Mouse (Mus musculus) liver, adult (tissue): ENCODE measurements around the gene Figla.

Experiments used
- GATA4 ChIP-seq: IDR thresholded peaks from 2 replicates; pipeline ENCODE4 v1.6.1; 2014; ENCODE audit warnings: mild to moderate bottlenecking, low read length; ENCODE audit not compliant: insufficient replicate concordance

Figla gene

DNA sequence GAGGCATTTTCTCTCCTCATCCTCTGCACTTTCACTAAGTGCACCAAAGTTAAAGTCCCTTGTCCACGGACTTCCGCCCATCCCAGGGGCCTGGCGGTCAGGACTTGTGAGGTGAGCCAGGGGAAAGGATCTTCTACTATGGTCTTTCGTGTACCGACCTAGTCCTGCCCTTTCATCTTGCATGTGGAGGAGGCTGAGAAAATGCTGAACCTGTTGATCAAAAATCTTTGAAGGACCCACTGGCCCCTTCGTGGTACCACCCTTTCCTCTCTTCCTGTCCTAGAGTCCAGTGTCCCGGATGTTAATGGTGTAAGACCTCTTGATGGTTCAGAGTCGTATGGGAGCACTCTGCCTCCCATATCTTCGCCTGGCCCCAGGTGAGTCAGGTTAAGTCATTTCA, at the start of gene Figla:
Figla (plus strand) TSS at position 301 of the 400 bp plus-strand sequence.
- TF ChIP-seq GATA4, result no peak

DNA sequence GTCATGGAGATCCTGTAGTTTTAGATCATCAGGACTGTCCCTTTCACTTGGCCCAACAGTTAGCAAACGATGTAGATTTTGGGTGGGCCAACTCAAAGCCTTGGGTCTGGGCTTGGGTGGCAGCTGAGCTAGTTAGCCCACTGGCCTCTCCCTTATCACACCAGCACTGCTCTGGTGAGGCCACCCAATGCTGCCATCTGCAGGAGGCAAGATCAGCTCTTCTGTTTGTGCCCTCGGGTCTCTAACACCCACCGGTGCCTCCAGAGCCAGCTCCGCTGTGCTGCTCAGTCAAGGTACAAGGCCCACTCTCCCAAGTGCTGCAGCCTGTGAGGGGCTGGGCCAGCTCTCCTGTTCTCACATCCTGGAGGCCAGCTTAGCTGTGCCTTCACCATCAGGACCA, 49.3 kb upstream of the Figla start:
- no peak for TF ChIP-seq GATA4

DNA sequence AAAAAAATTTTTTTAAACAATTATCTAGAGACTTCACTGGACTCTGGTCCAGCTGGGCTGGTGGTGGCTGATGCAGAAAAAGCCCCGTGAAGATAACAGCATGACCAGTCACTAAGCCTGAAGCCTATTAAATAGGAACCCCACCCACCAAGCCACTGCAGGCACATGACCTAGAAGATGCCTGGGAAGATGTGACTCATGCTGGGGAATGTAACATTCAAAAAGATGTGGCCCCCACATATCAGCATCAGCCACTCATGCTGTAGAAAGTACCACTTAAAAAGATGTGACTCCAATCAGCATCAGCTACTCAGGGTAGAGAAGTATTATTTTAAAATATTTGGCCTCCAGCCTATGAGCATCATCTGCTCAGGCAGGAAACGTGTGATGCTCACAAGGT, 46.1 kb upstream of the Figla start:
- TF ChIP-seq GATA4, result no peak

DNA sequence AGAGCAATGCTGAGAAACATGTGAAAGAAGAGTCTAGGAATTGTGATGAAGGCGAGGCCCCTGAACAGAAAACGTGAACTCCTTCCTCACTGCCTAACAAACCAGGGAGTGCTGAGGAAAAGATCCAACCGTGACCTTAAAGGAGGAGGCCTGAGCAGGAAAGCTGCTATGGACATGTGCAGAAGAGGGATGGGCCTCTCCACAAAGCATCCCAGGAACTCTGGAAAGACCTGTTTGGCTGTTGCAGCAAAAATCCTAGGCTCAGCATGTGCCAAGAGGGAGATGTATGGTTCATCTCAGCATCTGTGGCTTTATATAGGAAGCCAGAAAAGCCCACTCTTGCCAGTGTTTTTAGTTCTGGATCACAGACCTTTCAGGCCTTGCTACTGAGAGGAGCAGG, 43.3 kb upstream of the Figla start:
- no peak for TF ChIP-seq GATA4

DNA sequence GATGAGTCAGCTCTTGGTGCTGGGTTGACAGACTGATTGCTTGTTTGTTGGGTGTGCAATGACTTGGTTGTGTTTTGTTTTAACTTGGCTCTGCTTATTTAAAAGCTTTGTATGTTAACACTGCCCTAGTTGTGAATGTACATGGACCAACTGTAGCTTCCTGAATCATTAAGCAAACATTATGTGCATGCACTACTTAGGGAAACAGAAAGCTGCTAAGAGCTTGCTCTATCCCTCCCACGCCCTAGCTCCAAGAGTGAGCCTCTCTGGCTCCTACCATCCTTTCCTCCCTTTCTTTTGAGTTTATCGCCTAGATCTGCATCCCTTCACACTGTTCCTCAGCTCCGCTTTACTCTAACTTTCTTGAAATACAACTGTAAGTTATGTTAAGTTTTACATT, 42.6 kb upstream of the Figla start:
- no peak for TF ChIP-seq GATA4

DNA sequence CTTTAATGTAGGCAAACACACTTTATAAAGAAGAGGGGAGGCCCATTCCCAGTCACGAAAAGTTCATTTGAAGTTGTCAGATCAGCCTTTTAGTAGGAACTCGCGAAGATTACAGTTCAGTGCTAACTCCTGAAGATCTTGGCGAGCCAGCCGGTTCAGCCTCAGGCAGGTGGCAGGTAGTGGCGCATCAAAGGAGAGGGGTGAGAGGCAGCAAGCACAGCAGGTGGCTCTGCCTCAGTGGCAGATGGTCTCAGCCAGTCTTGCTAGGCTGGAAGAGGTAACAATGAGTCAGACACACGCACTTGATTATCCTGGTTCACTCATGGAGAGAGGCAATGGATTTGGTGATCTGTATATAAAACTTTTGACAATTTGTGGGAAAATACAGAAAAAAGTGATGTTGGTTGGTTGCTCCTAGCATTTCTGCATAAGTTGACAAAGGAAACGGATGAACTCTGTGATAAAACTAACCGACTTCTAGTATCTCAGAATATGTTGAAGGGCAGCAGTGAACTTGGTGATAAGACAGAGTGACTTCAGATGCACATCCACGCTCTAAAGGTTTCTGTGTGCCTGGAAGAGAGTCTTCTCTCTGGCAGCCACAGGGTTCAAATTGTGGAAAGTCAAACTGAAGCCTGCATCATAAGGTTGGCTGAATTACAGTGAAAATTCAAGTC, 40.9 kb upstream of the Figla start:
- no peak for TF ChIP-seq GATA4

DNA sequence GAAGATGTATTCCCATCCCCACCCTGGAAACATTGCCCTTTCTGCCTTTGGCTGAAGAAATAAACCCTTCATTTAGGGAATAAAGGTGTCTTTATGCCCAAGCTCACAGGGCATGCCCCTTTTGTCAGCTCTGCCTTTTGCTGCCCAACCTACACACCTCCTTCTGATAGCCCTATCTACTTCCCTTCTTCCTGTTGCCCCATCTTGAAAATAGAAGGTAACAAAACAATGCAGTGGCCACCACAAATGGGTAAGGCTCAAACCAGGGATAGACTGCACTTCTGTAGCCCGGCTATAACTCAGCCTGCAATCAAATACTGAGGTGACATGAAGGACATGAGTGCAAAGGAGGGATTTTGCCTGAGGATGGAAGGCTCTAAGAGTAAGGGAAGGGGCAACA, 40.2 kb upstream of the Figla start:
- TF ChIP-seq GATA4, result no peak

DNA sequence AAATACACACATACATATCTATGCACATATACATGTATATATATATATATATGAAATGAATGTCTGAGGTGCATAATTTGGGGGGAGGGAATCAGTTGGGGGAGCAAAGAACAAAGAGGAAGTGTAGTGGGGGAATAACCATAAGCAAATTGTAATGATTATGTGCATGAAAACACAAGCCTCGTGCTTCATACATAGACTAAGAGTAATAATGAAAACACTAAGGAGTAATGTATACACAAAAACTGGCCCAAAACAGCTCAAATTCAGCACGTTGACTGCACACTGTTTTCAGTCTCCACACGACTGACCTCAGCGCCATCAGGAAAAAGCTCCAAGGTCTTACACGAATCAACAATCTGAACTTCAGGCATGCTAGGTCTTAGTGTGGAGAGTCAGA, 39.7 kb upstream of the Figla start:
- TF ChIP-seq GATA4, result no peak

DNA sequence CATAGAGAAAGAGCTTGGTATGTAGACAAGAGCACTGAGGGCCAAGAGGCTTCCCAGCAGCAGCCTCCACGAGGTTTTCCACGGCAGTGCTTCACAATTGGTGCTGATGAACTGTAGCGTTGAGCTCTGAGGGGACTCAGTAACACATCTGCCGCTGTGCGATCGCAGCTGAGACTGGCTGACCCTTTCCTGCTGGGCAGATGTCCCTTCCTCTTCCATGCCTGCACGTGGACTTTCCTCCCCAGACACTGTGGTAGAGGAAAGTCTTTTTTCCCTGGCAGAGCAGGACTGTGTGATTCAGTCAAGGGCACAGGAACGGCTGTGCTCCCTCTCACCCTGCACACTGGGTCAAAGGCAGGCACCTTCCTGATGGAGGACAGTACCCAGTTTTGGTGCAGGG, 31.6 kb upstream of the Figla start:
- no peak for TF ChIP-seq GATA4

DNA sequence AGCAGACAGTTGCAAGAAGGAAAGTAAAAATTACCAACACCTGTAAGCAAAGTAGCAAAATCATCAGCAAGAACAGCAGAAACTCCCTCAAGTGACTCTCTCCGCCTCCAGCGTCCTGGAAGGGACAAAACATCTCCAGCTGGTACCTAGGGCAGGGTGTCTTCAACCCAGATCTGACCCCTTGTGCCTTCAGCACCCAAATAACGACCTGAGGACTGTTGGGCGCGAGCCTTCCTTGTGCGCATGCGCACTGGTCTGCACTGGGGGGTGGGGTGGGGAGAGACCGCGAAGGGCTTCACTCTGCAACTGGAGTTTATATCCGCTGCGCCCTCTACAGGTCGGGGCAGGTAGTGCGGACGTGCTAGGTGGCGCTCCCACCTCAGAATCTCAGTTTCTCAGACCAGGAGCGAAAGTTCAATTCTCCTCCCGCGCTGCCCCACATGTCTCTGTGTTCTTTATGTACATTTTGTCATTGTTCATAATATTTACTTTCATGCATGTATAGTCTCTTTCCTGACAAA, 12.5 kb upstream of the Figla start:
- no peak for TF ChIP-seq GATA4

DNA sequence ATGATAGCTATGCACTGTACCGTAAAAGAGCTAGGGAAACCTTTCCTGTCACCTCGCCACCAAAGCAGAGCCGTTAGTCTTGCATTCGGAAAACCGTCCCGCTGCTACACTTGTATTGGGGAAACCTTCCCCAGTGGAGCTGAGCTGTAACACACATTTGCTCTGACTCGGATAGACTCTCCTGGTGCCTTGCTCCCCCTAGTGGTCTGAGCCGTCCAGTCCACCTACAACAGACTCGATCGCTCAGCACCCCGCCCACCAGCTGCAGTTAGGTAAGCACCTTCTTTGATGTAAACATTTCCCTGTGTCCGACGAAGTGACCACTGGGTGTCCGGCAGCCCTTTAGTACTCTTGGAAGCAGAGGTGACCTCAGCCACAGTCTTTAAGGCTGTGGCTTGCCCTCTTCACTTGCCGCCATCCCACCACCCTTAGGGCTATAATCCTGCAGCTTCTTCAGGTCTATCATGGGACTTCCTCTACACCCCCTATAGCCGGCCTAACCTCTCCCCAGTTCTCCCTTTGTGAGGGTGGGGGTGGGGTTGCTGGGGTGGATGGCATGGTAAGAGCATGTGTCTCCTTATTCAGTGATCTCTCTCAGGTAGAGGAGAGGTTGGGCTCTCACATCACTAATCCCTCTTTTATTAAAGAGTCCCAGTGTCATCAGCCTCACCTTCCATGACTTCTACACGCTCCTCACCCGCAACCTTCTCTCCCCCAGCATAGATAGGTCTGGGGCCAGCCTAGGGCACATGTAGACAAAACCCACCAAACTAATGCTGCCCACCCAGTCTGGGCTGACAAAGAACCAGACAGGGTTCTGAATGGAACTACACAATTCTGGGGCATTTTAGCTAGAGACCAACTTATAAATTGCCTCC, 11.5 kb upstream of the Figla start:
- TF ChIP-seq GATA4, result no peak

DNA sequence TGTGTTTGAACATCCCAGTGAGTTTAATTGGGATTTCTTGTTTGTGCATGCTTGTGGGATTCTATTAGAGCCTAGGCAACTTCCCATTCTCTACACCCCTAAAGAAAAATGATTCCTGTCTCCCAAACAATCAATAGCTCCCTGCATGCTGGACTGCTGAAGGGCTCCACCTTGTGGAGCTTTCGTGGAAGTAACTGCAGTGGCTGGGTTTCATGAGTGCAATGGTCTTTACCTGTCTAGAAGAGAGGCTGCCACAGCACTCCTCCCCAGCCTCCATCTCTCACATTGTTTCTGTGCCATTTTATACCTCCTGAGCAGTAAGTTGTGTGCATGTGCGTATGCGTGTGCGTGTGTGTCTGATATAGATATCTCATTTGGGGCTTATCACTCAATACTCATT, 6.0 kb upstream of the Figla start:
- no peak for TF ChIP-seq GATA4

DNA sequence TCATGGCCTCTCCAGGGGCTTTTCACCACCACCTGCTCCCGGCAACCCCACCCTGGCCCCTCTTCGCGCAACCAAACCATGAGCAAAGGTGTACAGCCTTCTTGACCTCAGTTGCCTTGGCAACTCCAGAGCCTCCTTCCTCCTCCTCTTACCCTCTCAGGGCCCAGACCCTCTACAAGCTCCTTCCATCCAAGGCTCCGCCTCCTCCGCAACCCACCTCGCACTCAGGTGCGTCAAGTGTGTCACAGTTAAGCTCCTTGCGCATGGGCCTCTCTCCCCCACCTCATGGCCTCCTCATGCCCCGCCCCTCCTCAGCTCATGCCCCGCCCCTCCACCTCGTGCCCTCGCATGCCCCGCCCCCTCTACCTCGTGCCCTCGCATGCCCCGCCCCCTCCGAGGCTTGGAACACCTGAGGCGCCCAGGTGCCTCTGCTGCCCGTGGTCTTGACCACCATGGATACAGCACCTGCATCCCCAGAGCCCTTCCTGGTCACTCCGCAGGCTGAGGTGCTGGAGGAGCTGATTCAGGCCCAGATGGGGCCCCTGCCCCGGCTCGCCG, 901 bp downstream of the Figla start:
- TF ChIP-seq GATA4, result no peak

DNA sequence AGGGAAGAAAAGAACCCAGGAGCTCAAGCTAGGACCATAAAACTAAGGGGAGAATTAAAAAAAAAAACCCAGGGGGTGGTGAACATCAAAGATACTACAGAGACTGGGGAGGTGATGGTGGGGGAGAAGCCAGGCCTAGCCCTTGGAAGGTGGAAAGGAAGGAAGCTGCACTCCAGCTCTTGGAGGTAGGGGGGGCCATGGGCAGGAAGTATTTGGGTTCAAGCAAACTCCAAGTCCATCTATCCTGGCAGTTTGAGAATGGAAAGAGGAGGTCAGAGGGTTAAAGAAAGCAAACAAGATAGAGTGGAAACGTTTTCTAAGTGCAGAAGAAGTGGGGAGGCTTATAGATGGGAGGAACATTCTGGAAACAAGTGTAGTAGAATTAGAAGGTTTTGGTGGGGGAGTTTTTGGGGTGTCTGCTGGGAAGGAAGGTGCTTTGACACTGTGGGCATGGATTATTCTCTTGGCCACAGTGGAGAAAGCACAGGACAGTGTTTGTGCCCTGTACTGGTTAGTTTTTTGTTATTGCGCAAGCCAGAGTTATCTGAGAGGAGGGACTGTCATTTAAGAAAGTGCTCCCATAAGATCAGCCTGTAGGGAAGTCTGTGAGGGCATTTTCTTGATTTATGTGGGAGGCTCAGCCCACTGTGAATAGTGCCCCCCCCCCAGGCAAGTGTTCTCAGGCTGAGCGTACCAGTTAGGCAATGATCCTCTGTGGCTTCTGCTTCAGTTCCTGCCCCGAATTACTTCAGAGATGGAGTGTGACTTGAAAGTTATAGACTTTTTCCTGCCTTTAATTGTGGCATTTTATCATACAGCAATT, 3.7 kb downstream of the Figla start:
- no peak for TF ChIP-seq GATA4

DNA sequence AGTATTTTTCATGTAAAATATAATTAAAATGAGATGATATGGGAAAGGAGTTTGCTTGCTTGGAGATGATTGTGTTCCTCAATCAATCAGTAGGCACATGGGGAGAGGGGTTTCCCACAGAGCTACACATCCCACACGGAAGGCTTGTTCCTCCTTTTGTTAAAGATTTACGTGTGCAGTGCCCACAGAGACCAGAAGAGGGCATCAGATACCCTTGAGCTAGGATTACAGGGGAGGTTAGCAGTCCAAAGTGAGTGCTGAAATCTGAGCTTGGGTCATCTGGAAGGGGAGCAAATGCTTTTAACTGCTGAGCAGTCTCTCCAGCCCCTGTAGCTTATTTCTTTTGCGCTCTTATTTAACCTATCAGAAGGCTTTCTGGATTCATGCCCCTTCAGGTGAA, 5.0 kb downstream of the Figla start:
- no peak for TF ChIP-seq GATA4
